In genomic region chr3:24391311-24391710, GRCm38 (mm10) we compare ENCODE assay signal across 24 mouse cellular contexts.
DNase-seq lines count a peak whose midpoint lies in the region; ATAC-seq lines count a peak whose summit lies in the region.
"Had no signal": no experiment of that assay in that cellular context is flagged by ENCODE, and none has a peak within 500 bp of the region (broad histone marks: within the 10 kb centered on the region; RNA-seq: fewer than 3 reads in every experiment).

No protein-coding gene starts in this region.

- H3K36me3 ChIP-seq in forebrain, embryonic 14.5 days (ENCODE audit: control insufficient read depth, insufficient read depth, low read length): no peaks in the 10 kb centered on the region
- no peaks in the 10 kb centered on the region for H3K36me3 ChIP-seq in forebrain, embryonic 12.5 days (replicated peaks)
- no peaks in the 10 kb centered on the region for H3K36me3 ChIP-seq in neural tube, embryonic 11.5 days (ENCODE audit: control insufficient read depth, insufficient read depth, low read length)
- H3K36me3 ChIP-seq in neural tube, embryonic 15.5 days: no peaks in the 10 kb centered on the region
- H3K36me3 ChIP-seq in neural tube, embryonic 14.5 days (ENCODE audit: control insufficient read depth, insufficient read depth, low read length): no peaks in the 10 kb centered on the region
- H3K36me3 ChIP-seq: embryonic facial prominence, embryonic 10.5 days; embryonic facial prominence, embryonic 12.5 days; forebrain, embryonic 15.5 days; G1E had no signal

- no peaks in the 10 kb centered on the region for H3K27me3 ChIP-seq in forebrain, embryonic 14.5 days (replicated peaks; ENCODE audit: control insufficient read depth, insufficient read depth, low read length)
- no peaks in the 10 kb centered on the region for H3K27me3 ChIP-seq in forebrain, embryonic 12.5 days
- H3K27me3 ChIP-seq in neural tube, embryonic 11.5 days (ENCODE audit: control insufficient read depth, insufficient read depth, low read length): no peaks in the 10 kb centered on the region
- H3K27me3 ChIP-seq in neural tube, embryonic 15.5 days (replicated peaks): no peaks in the 10 kb centered on the region
- H3K27me3 ChIP-seq in neural tube, embryonic 14.5 days (ENCODE audit: control insufficient read depth, insufficient read depth, low read length): no peaks in the 10 kb centered on the region
- H3K27me3 ChIP-seq: CH12.LX; embryonic facial prominence, embryonic 12.5 days; forebrain, embryonic 15.5 days had no signal

- 59% methylated on average over 1 of the region's 1 CpGs for WGBS in forebrain, embryonic 14.5 days
- WGBS in forebrain, embryonic 12.5 days: 60% methylated on average over 1 of the region's 1 CpGs
- WGBS in neural tube, embryonic 11.5 days: 84% methylated on average over 1 of the region's 1 CpGs
- 36% methylated on average over 1 of the region's 1 CpGs for WGBS in neural tube, embryonic 15.5 days
- WGBS in neural tube, embryonic 14.5 days: 28% methylated on average over 1 of the region's 1 CpGs

- H3K9ac ChIP-seq in forebrain, embryonic 14.5 days (ENCODE audit: low read length): no peak overlapping the region
- no peak overlapping the region for H3K9ac ChIP-seq in forebrain, embryonic 12.5 days
- H3K9ac ChIP-seq in neural tube, embryonic 11.5 days (ENCODE audit: low read length): no peak overlapping the region
- H3K9ac ChIP-seq in neural tube, embryonic 15.5 days (replicated peaks): no peak overlapping the region
- no peak overlapping the region for H3K9ac ChIP-seq in neural tube, embryonic 14.5 days (replicated peaks; ENCODE audit: low read depth, low read length)
- H3K9ac ChIP-seq: embryonic facial prominence, embryonic 12.5 days; forebrain, embryonic 15.5 days; forebrain, postnatal 0 days had no signal

- no peak for ATAC-seq in forebrain, embryonic 14.5 days
- no peak for ATAC-seq in forebrain, embryonic 12.5 days (ENCODE audit: low FRiP score)
- peak; percentile 27; the same call in 1 of the 2 replicates for ATAC-seq in neural tube, embryonic 11.5 days (ENCODE audit: insufficient read depth, low FRiP score, low TSS enrichment)
- ATAC-seq in neural tube, embryonic 15.5 days (ENCODE audit: low FRiP score): no peak
- peak; percentile 54; the same call in 1 of the 2 replicates for ATAC-seq in neural tube, embryonic 14.5 days (ENCODE audit: low read depth)
- ATAC-seq: CD4-positive, CD25-positive, alpha-beta regulatory T cell, adult 4 months; forebrain, embryonic 15.5 days; forebrain, postnatal 0 days had no signal

- no peaks in the 10 kb centered on the region for H3K4me1 ChIP-seq in forebrain, embryonic 14.5 days (ENCODE audit: control insufficient read depth, insufficient read depth, low read length)
- H3K4me1 ChIP-seq in forebrain, embryonic 12.5 days: no peaks in the 10 kb centered on the region
- no peaks in the 10 kb centered on the region for H3K4me1 ChIP-seq in neural tube, embryonic 11.5 days (ENCODE audit: control insufficient read depth, insufficient read depth, low read length)
- H3K4me1 ChIP-seq in neural tube, embryonic 15.5 days: no peaks in the 10 kb centered on the region
- H3K4me1 ChIP-seq in neural tube, embryonic 14.5 days (ENCODE audit: control insufficient read depth, insufficient read depth, low read length): no peaks in the 10 kb centered on the region
- H3K4me1 ChIP-seq: embryonic facial prominence, embryonic 10.5 days; embryonic facial prominence, embryonic 12.5 days; forebrain, embryonic 15.5 days had no signal

- H3K27ac ChIP-seq in forebrain, embryonic 14.5 days (ENCODE audit: low read depth, low read length): no peak overlapping the region
- H3K27ac ChIP-seq in forebrain, embryonic 12.5 days: no peak overlapping the region
- no peak overlapping the region for H3K27ac ChIP-seq in neural tube, embryonic 11.5 days (ENCODE audit: low read depth, low read length)
- no peak overlapping the region for H3K27ac ChIP-seq in neural tube, embryonic 15.5 days (replicated peaks)
- H3K27ac ChIP-seq in neural tube, embryonic 14.5 days (ENCODE audit: low read depth, low read length): no peak overlapping the region
- H3K27ac ChIP-seq: embryonic facial prominence, embryonic 10.5 days; embryonic facial prominence, embryonic 12.5 days; forebrain, embryonic 15.5 days had no signal

- no peaks in the 10 kb centered on the region for H3K9me3 ChIP-seq in forebrain, embryonic 14.5 days (replicated peaks; ENCODE audit: control insufficient read depth, low read length)
- H3K9me3 ChIP-seq in forebrain, embryonic 12.5 days: no peaks in the 10 kb centered on the region
- H3K9me3 ChIP-seq in neural tube, embryonic 11.5 days (ENCODE audit: control insufficient read depth, low read length): no peaks in the 10 kb centered on the region
- H3K9me3 ChIP-seq in neural tube, embryonic 15.5 days (replicated peaks): no peaks in the 10 kb centered on the region
- no peaks in the 10 kb centered on the region for H3K9me3 ChIP-seq in neural tube, embryonic 14.5 days (ENCODE audit: control insufficient read depth, low read length)
- H3K9me3 ChIP-seq: embryonic facial prominence, embryonic 10.5 days; embryonic facial prominence, embryonic 12.5 days; forebrain, embryonic 15.5 days; G1E had no signal

- H3K4me2 ChIP-seq in forebrain, embryonic 14.5 days (ENCODE audit: low read length): no peak overlapping the region
- no peak overlapping the region for H3K4me2 ChIP-seq in forebrain, embryonic 12.5 days
- H3K4me2 ChIP-seq in neural tube, embryonic 11.5 days (ENCODE audit: low read depth): no peak overlapping the region
- H3K4me2 ChIP-seq in neural tube, embryonic 15.5 days: no peak overlapping the region
- H3K4me2 ChIP-seq in neural tube, embryonic 14.5 days (ENCODE audit: low read depth, low read length): no peak overlapping the region
- H3K4me2 ChIP-seq: embryonic facial prominence, embryonic 12.5 days; forebrain, embryonic 15.5 days had no signal

- H3K4me3 ChIP-seq in forebrain, embryonic 14.5 days (ENCODE audit: low read depth, low read length): no peak overlapping the region
- no peak overlapping the region for H3K4me3 ChIP-seq in forebrain, embryonic 12.5 days (replicated peaks)
- no peak overlapping the region for H3K4me3 ChIP-seq in neural tube, embryonic 11.5 days (ENCODE audit: low read depth, low read length)
- no peak overlapping the region for H3K4me3 ChIP-seq in neural tube, embryonic 15.5 days (replicated peaks)
- H3K4me3 ChIP-seq in neural tube, embryonic 14.5 days (ENCODE audit: low read depth, low read length): no peak overlapping the region
- H3K4me3 ChIP-seq: embryonic facial prominence, embryonic 10.5 days; embryonic facial prominence, embryonic 12.5 days; forebrain, embryonic 15.5 days had no signal

- DNase-seq in forebrain, embryonic 14.5 days (ENCODE audit: low spot score): peak; percentile 9
- no peak for DNase-seq in neural tube, embryonic 11.5 days (ENCODE audit: low spot score)
- DNase-seq in retina, postnatal 1 day: peak; percentile 0
- DNase-seq in retina, embryonic 14.5 days (ENCODE audit: low spot score): no peak
- DNase-seq in layer of hippocampus, postnatal 25 days (ENCODE audit: extremely low spot score in 1 of 2, low spot score in 1 of 2): no peak
- DNase-seq: adrenal gland, adult 2 months; adrenal gland, postnatal 10 days; adrenal gland, postnatal 25 days; B cell, adult 2 months; cerebellum, adult 11-12 months; cerebellum, adult 2 months; cerebellum, adult 9-10 months; cerebellum, postnatal 10 days; cerebellum, postnatal 25 days; forebrain, postnatal 0 days had no signal

Comparison
In these comparisons a context has a peak if more than half of its experiments do, and no peak if none do; other contexts are left out.
1. ATAC-seq: peak in neural tube, embryonic 11.5 days (single experiment) and neural tube, embryonic 14.5 days (single experiment); none in forebrain, embryonic 14.5 days (single experiment), forebrain, embryonic 12.5 days (single experiment) and neural tube, embryonic 15.5 days (single experiment).
2. DNase-seq: peak in forebrain, embryonic 14.5 days (single experiment) and retina, postnatal 1 day (single experiment); none in neural tube, embryonic 11.5 days (single experiment), retina, embryonic 14.5 days (single experiment) and layer of hippocampus, postnatal 25 days (0 of 2).